Mouse (Mus musculus): ENCODE measurements around the gene Cby1. TPM values are rescaled to one million over a fixed set of nuclear protein-coding genes. Genes with fewer than 3 reads are reported as not detected.

Gene Cby1
- polyA plus RNA-seq, 1 experiment from 2014 or later = 42.2 TPM

- peak overlapping the region; percentile 97; the same call in 1 of the 2 replicates for H3K4me2 ChIP-seq
- 81% methylated on average over 5 of the region's 5 CpGs for WGBS
Measured at GRCm38 (mm10) chr15:79692334-79692733, 33.3 kb downstream of the Cby1 start.

GRCm38 (mm10) chr15:79693740-79694139 lies 34.7 kb downstream of the Cby1 start:
- Histone ChIP-seq H3K9me3 (no peaks in the 10 kb centered on the region), H3K4me1 (peaks cover 24% of the 10 kb centered on the region), H3K27ac (no peak overlapping the region), H3K27me3 (replicated peaks) (no peaks in the 10 kb centered on the region), H3K36me3 (peaks cover 12% of the 10 kb centered on the region; the same call in 1 of the 2 replicates), H3K4me3 (replicated peaks) (no peak overlapping the region), H3K9ac (no peak overlapping the region), H3K4me2 (peak overlapping the region; percentile 16)
- WGBS = 82% methylated on average over 11 of the region's 11 CpGs
- no peak for ATAC-seq (ENCODE audit: insufficient read depth, low FRiP score, low read depth)

More at GRCm38 (mm10) chr15:79692334-79692733, 33.3 kb downstream of the Cby1 start:
- no peaks in the 10 kb centered on the region for H3K9me3 ChIP-seq
- H3K36me3 ChIP-seq = peaks cover 12% of the 10 kb centered on the region; the same call in 1 of the 2 replicates
- no peak for ATAC-seq (ENCODE audit: insufficient read depth, low FRiP score, low read depth)
- no peaks in the 10 kb centered on the region for H3K27me3 ChIP-seq (replicated peaks)
- no peak overlapping the region for H3K4me3 ChIP-seq (replicated peaks)
- H3K27ac ChIP-seq = no peak overlapping the region
- H3K4me1 ChIP-seq = peaks cover 24% of the 10 kb centered on the region
- no peak overlapping the region for H3K9ac ChIP-seq

- Histone ChIP-seq H3K4me3 (replicated peaks) (no peak overlapping the region), H3K27me3 (replicated peaks) (no peaks in the 10 kb centered on the region), H3K9me3 (no peaks in the 10 kb centered on the region), H3K36me3 (peaks cover 12% of the 10 kb centered on the region; the same call in 1 of the 2 replicates), H3K4me1 (peaks cover 23% of the 10 kb centered on the region), H3K9ac (no peak overlapping the region), H3K27ac (no peak overlapping the region), H3K4me2 (peak overlapping the region; percentile 16; the same call in 1 of the 2 replicates)
- 79% methylated on average over 4 of the region's 4 CpGs for WGBS
- no peak for ATAC-seq (ENCODE audit: insufficient read depth, low FRiP score, low read depth)
Measured at GRCm38 (mm10) chr15:79694512-79694911, 35.5 kb downstream of the Cby1 start.

GRCm38 (mm10) chr15:79695516-79695915 lies 36.5 kb downstream of the Cby1 start:
- H3K4me2 ChIP-seq = no peak overlapping the region
- H3K9me3 ChIP-seq = no peaks in the 10 kb centered on the region
- H3K36me3 ChIP-seq = peaks cover 12% of the 10 kb centered on the region; the same call in 1 of the 2 replicates
- peaks cover 21% of the 10 kb centered on the region for H3K4me1 ChIP-seq
- no peaks in the 10 kb centered on the region for H3K27me3 ChIP-seq (replicated peaks)
- no peak for ATAC-seq (ENCODE audit: insufficient read depth, low FRiP score, low read depth)
- no peak overlapping the region for H3K4me3 ChIP-seq (replicated peaks)
- no peak overlapping the region for H3K27ac ChIP-seq
- no peak overlapping the region for H3K9ac ChIP-seq
- 34% methylated on average over 3 of the region's 3 CpGs for WGBS

- H3K9me3 ChIP-seq = no peaks in the 10 kb centered on the region
- no peak overlapping the region for H3K4me2 ChIP-seq
- ATAC-seq (ENCODE audit: insufficient read depth, low FRiP score, low read depth) = no peak
- H3K36me3 ChIP-seq = peaks cover 12% of the 10 kb centered on the region; the same call in 1 of the 2 replicates
- no peaks in the 10 kb centered on the region for H3K27me3 ChIP-seq (replicated peaks)
- 96% methylated on average over 2 of the region's 2 CpGs for whole genome bisulfite sequencing
- H3K27ac ChIP-seq = no peak overlapping the region
- H3K4me1 ChIP-seq = peaks cover 17% of the 10 kb centered on the region
- H3K9ac ChIP-seq = no peak overlapping the region
- no peak overlapping the region for H3K4me3 ChIP-seq (replicated peaks)
Measured at GRCm38 (mm10) chr15:79696508-79696907, 37.5 kb downstream of the Cby1 start.

GRCm38 (mm10) chr15:79697011-79697410 lies 38.0 kb downstream of the Cby1 start:
- Histone ChIP-seq H3K4me2 (no peak overlapping the region), H3K9me3 (no peaks in the 10 kb centered on the region), H3K27me3 (replicated peaks) (no peaks in the 10 kb centered on the region), H3K9ac (no peak overlapping the region), H3K36me3 (peaks cover 12% of the 10 kb centered on the region; the same call in 1 of the 2 replicates), H3K27ac (no peak overlapping the region), H3K4me1 (peaks cover 11% of the 10 kb centered on the region), H3K4me3 (replicated peaks) (no peak overlapping the region)
- WGBS = 79% methylated on average over 6 of the region's 6 CpGs
- no peak for ATAC-seq (ENCODE audit: insufficient read depth, low FRiP score, low read depth)

GRCm38 (mm10) chr15:79697558-79698187 lies 38.7 kb downstream of the Cby1 start:
- Histone ChIP-seq H3K9ac (no peak overlapping the region), H3K4me1 (peaks cover 5% of the 10 kb centered on the region; the same call in 1 of the 2 replicates), H3K27ac (no peak overlapping the region), H3K9me3 (no peaks in the 10 kb centered on the region), H3K36me3 (peaks cover 12% of the 10 kb centered on the region; the same call in 1 of the 2 replicates), H3K4me2 (no peak overlapping the region), H3K27me3 (replicated peaks) (no peaks in the 10 kb centered on the region), H3K4me3 (replicated peaks) (no peak overlapping the region)
- ATAC-seq (ENCODE audit: insufficient read depth, low FRiP score, low read depth) = no peak
- WGBS = 69% methylated on average over 9 of the region's 9 CpGs

GRCm38 (mm10) chr15:79706603-79707214 lies 47.7 kb downstream of the Cby1 start:
- Histone ChIP-seq H3K36me3 (peaks cover 29% of the 10 kb centered on the region), H3K4me3 (replicated peaks) (no peak overlapping the region), H3K4me1 (no peaks in the 10 kb centered on the region), H3K9ac (no peak overlapping the region), H3K4me2 (no peak overlapping the region), H3K27ac (no peak overlapping the region), H3K27me3 (replicated peaks) (no peaks in the 10 kb centered on the region), H3K9me3 (no peaks in the 10 kb centered on the region)
- no peak for ATAC-seq (ENCODE audit: insufficient read depth, low FRiP score, low read depth)
- WGBS = 84% methylated on average over 17 of the region's 17 CpGs

- Histone ChIP-seq H3K4me2 (no peak overlapping the region), H3K27ac (no peak overlapping the region), H3K27me3 (replicated peaks) (no peaks in the 10 kb centered on the region), H3K4me3 (replicated peaks) (no peak overlapping the region), H3K9me3 (no peaks in the 10 kb centered on the region), H3K9ac (no peak overlapping the region), H3K4me1 (no peaks in the 10 kb centered on the region), H3K36me3 (peaks cover 38% of the 10 kb centered on the region)
- ATAC-seq (ENCODE audit: insufficient read depth, low FRiP score, low read depth) = no peak; the same call in 1 of the 2 replicates
- 95% methylated on average over 5 of the region's 5 CpGs for WGBS
Measured at GRCm38 (mm10) chr15:79708229-79708822, 49.3 kb downstream of the Cby1 start.

GRCm38 (mm10) chr15:79715646-79716045 lies 56.6 kb downstream of the Cby1 start:
- Histone ChIP-seq H3K4me1 (no peaks in the 10 kb centered on the region), H3K4me3 (replicated peaks) (no peak overlapping the region), H3K9ac (no peak overlapping the region), H3K4me2 (no peak overlapping the region), H3K27me3 (replicated peaks) (no peaks in the 10 kb centered on the region), H3K9me3 (no peaks in the 10 kb centered on the region), H3K27ac (no peak overlapping the region), H3K36me3 (peaks cover 54% of the 10 kb centered on the region)
- ATAC-seq (ENCODE audit: insufficient read depth, low FRiP score, low read depth) = no peak
- WGBS = 94% methylated on average over 7 of the region's 7 CpGs

GRCm38 (mm10) chr15:79716710-79717109 lies 57.7 kb downstream of the Cby1 start:
- H3K36me3 ChIP-seq = peaks cover 51% of the 10 kb centered on the region
- H3K4me3 ChIP-seq (replicated peaks) = no peak overlapping the region
- ATAC-seq (ENCODE audit: insufficient read depth, low FRiP score, low read depth) = no peak
- H3K9ac ChIP-seq = no peak overlapping the region
- no peaks in the 10 kb centered on the region for H3K4me1 ChIP-seq
- no peaks in the 10 kb centered on the region for H3K27me3 ChIP-seq (replicated peaks)
- no peaks in the 10 kb centered on the region for H3K9me3 ChIP-seq
- H3K27ac ChIP-seq = no peak overlapping the region
- H3K4me2 ChIP-seq = no peak overlapping the region
- 93% methylated on average over 6 of the region's 6 CpGs for WGBS
